In genomic region chr8:30863017-30863416, GRCm38 (mm10) we compare ENCODE assay signal across 15 mouse cellular contexts.
DNase-seq lines count a peak whose midpoint lies in the region; ATAC-seq lines count a peak whose summit lies in the region.
"Had no signal": no experiment of that assay in that cellular context is flagged by ENCODE, and none has a peak within 500 bp of the region (broad histone marks: within the 10 kb centered on the region; RNA-seq: fewer than 3 reads in every experiment).

No protein-coding gene starts in this region.

- no peaks in the 10 kb centered on the region for H3K27me3 ChIP-seq in forebrain, embryonic 11.5 days (ENCODE audit: control insufficient read depth, insufficient read depth, low read length)
- no peaks in the 10 kb centered on the region for H3K27me3 ChIP-seq in forebrain, embryonic 15.5 days
- H3K27me3 ChIP-seq in hindbrain, embryonic 16.5 days (replicated peaks; ENCODE audit: control insufficient read depth, insufficient read depth, low read length), result no peaks in the 10 kb centered on the region
- H3K27me3 ChIP-seq: liver, embryonic 13.5 days had no signal

- no peak for DNase-seq in forebrain, embryonic 11.5 days (ENCODE audit: low spot score)
- peak; percentile 5 to 9 for DNase-seq in right cerebral cortex, adult 2 months (ENCODE audit: low spot score in 2 of 2)
- no peak for DNase-seq in right cerebral cortex, postnatal 25 days
- DNase-seq in retina, embryonic 14.5 days (ENCODE audit: low spot score), result peak; percentile 78
- no peak for DNase-seq in adrenal gland, postnatal 36 days
- DNase-seq: adrenal gland, adult 8-10 months; gastrocnemius, postnatal 25 days; kidney, adult 2 months; liver, embryonic 13.5 days; thymus, postnatal 36 days had no signal

- H3K27ac ChIP-seq in forebrain, embryonic 11.5 days (ENCODE audit: low read depth, low read length), result no peak overlapping the region
- H3K27ac ChIP-seq in forebrain, embryonic 15.5 days (replicated peaks), result no peak overlapping the region
- peak overlapping the region; percentile 9; the same call in 1 of the 2 replicates for H3K27ac ChIP-seq in hindbrain, embryonic 16.5 days (ENCODE audit: low read depth, low read length)
- H3K27ac ChIP-seq: liver, embryonic 13.5 days; macrophage had no signal

- no peak overlapping the region for H3K9ac ChIP-seq in forebrain, embryonic 11.5 days (ENCODE audit: low read length)
- H3K9ac ChIP-seq in forebrain, embryonic 15.5 days (replicated peaks), result no peak overlapping the region
- H3K9ac ChIP-seq in hindbrain, embryonic 16.5 days (ENCODE audit: low read depth, low read length), result no peak overlapping the region
- H3K9ac ChIP-seq: liver, embryonic 13.5 days had no signal

- peak; percentile 65; the same call in 1 of the 2 replicates for ATAC-seq in forebrain, embryonic 11.5 days (replicated peaks; ENCODE audit: low FRiP score)
- no peak for ATAC-seq in forebrain, embryonic 15.5 days (replicated peaks)
- peak; percentile 88 for ATAC-seq in hindbrain, embryonic 16.5 days
- no peak for ATAC-seq in granulocyte monocyte progenitor cell, adult 5-6 weeks (replicated peaks; ENCODE audit: poor library complexity, severe bottlenecking)

- no peak overlapping the region for H3K4me3 ChIP-seq in forebrain, embryonic 11.5 days (ENCODE audit: low read depth, low read length)
- H3K4me3 ChIP-seq in forebrain, embryonic 15.5 days, result no peak overlapping the region
- no peak overlapping the region for H3K4me3 ChIP-seq in hindbrain, embryonic 16.5 days (ENCODE audit: low read length)
- H3K4me3 ChIP-seq: erythroblast, embryonic 14.5 days; liver, embryonic 13.5 days had no signal

- 0 out of 2 replicates have a peak, but pooled peaks cover 2% of the 10 kb centered on the region for H3K4me1 ChIP-seq in forebrain, embryonic 11.5 days (replicated peaks; ENCODE audit: control insufficient read depth, insufficient read depth, low read length)
- no peaks in the 10 kb centered on the region for H3K4me1 ChIP-seq in forebrain, embryonic 15.5 days
- no peaks in the 10 kb centered on the region for H3K4me1 ChIP-seq in hindbrain, embryonic 16.5 days (ENCODE audit: control insufficient read depth, insufficient read depth, low read depth, low read length)
- H3K4me1 ChIP-seq: liver, embryonic 13.5 days had no signal

- H3K36me3 ChIP-seq in forebrain, embryonic 11.5 days (ENCODE audit: control insufficient read depth, insufficient read depth, low read length), result no peaks in the 10 kb centered on the region
- no peaks in the 10 kb centered on the region for H3K36me3 ChIP-seq in forebrain, embryonic 15.5 days
- no peaks in the 10 kb centered on the region for H3K36me3 ChIP-seq in hindbrain, embryonic 16.5 days (ENCODE audit: control insufficient read depth, insufficient read depth, low read length)
- H3K36me3 ChIP-seq: liver, embryonic 13.5 days had no signal

- H3K9me3 ChIP-seq in forebrain, embryonic 11.5 days (ENCODE audit: control insufficient read depth, low read length), result no peaks in the 10 kb centered on the region
- H3K9me3 ChIP-seq in forebrain, embryonic 15.5 days, result no peaks in the 10 kb centered on the region
- H3K9me3 ChIP-seq in hindbrain, embryonic 16.5 days (ENCODE audit: control insufficient read depth, low read length), result no peaks in the 10 kb centered on the region
- H3K9me3 ChIP-seq: liver, embryonic 13.5 days had no signal

- no peak overlapping the region for H3K4me2 ChIP-seq in forebrain, embryonic 11.5 days (ENCODE audit: low read depth, low read length, severe bottlenecking)
- no peak overlapping the region for H3K4me2 ChIP-seq in forebrain, embryonic 15.5 days (replicated peaks)
- no peak overlapping the region for H3K4me2 ChIP-seq in hindbrain, embryonic 16.5 days (ENCODE audit: low read length)
- H3K4me2 ChIP-seq: liver, embryonic 13.5 days had no signal

- WGBS in forebrain, embryonic 11.5 days, result 14% methylated on average over 4 of the region's 4 CpGs
- 15% methylated on average over 4 of the region's 4 CpGs for WGBS in forebrain, embryonic 15.5 days
- 17% methylated on average over 4 of the region's 4 CpGs for WGBS in hindbrain, embryonic 16.5 days

Comparison
In these comparisons a context has a peak if more than half of its experiments do, and no peak if none do; other contexts are left out.
1. ATAC-seq: peak in forebrain, embryonic 11.5 days (single experiment) and hindbrain, embryonic 16.5 days (single experiment); none in forebrain, embryonic 15.5 days (single experiment) and granulocyte monocyte progenitor cell, adult 5-6 weeks (single experiment).
2. DNase-seq: peak in right cerebral cortex, adult 2 months (2 of 2) and retina, embryonic 14.5 days (single experiment); none in forebrain, embryonic 11.5 days (single experiment), right cerebral cortex, postnatal 25 days (single experiment) and adrenal gland, postnatal 36 days (0 of 2).